Mouse (Mus musculus) kidney, postnatal 0 days (tissue): ENCODE measurements around the gene Ikzf4. TPM values are rescaled to one million over a fixed set of nuclear protein-coding genes. Genes with fewer than 3 reads are reported as not detected.
A peak's percentile ranks its signal among the peaks of the same experiment; 100 is the strongest.

ENCODE experiments used
- ATAC-seq: fragments of 200-750 bp; cut with Nextera tagmentation; replicated peaks from 2 replicates; pipeline ENCODE4 v1.8.0; 2017; ENCODE audit warnings: low read depth, moderate number of reproducible peaks, moderate TSS enrichment, moderate library complexity; ENCODE audit not compliant: low FRiP score
- DNase-seq: peaks from one replicate; pipeline ENCODE4 v3.0.0-alpha.2; 2016; ENCODE audit warnings: low spot score
- H3K27ac ChIP-seq: fragments of 300-500 bp; sonication (generic); 2 replicates; pipeline ENCODE4 v1.5.1; 2014; ENCODE audit warnings: mild to moderate bottlenecking
- H3K27me3 ChIP-seq: fragments of 300-500 bp; sonication (generic); 2 replicates; pipeline ENCODE4 v1.6.1; 2014; ENCODE audit warnings: low read length, mixed read lengths; ENCODE audit not compliant: insufficient read depth
- H3K36me3 ChIP-seq: fragments of 300-500 bp; sonication (generic); 2 replicates; pipeline ENCODE4 v1.6.1; 2014; ENCODE audit warnings: low read length, mixed read lengths; ENCODE audit not compliant: insufficient read depth
- H3K4me1 ChIP-seq: fragments of 300-500 bp; sonication (generic); replicated peaks from 2 replicates; pipeline ENCODE4 v1.6.1; 2014; ENCODE audit warnings: antibody characterized with exemption, low read length, mixed read lengths; ENCODE audit not compliant: insufficient read depth
- H3K4me2 ChIP-seq: fragments of 300-500 bp; sonication (generic); 2 replicates; pipeline ENCODE4 v1.6.1; 2014; ENCODE audit warnings: mild to moderate bottlenecking, low read length, moderate library complexity, mixed read lengths
- H3K4me3 ChIP-seq: fragments of 300-500 bp; sonication (generic); replicated peaks from 2 replicates; pipeline ENCODE4 v1.5.1; 2014; ENCODE audit warnings: low read depth, low read length
- H3K9ac ChIP-seq: fragments of 300-500 bp; sonication (generic); 2 replicates; pipeline ENCODE4 v1.6.1; 2014; ENCODE audit warnings: low read depth, low read length
- H3K9me3 ChIP-seq: fragments of 300-500 bp; sonication (generic); replicated peaks from 2 replicates; pipeline ENCODE4 v1.6.1; 2016; ENCODE audit warnings: low read length, inconsistent platforms, mixed read lengths
- CTCF ChIP-seq: IDR thresholded peaks from 2 replicates; pipeline ENCODE4 v1.5.1; 2016; ENCODE audit warnings: antibody characterized with exemption, low read depth, mild to moderate bottlenecking, moderate library complexity
- WGBS: fragments of 180-500 bp; shearing (Covaris S2); extraction: QIAGEN DNeasy Blood & Tissue Kit; methylation state at CpG from one replicate; pipeline ENCODE4 v1.1.7; 2014; 5-methylcytosine and 5-hydroxymethylcytosine counted together
- polyA plus RNA-seq: library from polyadenylated mRNA; unstranded; fragments of >200 nt; fragmentation: Nextera tagmentation; extraction: Ambion mirVana; gene quantifications from 2 replicates; pipeline ENCODE4 v1.2.1, GENCODE M21; 2015

The Ikzf4 gene
- polyA plus RNA-seq, 1 experiment from 2014 or later = 1.8 TPM

DNA sequence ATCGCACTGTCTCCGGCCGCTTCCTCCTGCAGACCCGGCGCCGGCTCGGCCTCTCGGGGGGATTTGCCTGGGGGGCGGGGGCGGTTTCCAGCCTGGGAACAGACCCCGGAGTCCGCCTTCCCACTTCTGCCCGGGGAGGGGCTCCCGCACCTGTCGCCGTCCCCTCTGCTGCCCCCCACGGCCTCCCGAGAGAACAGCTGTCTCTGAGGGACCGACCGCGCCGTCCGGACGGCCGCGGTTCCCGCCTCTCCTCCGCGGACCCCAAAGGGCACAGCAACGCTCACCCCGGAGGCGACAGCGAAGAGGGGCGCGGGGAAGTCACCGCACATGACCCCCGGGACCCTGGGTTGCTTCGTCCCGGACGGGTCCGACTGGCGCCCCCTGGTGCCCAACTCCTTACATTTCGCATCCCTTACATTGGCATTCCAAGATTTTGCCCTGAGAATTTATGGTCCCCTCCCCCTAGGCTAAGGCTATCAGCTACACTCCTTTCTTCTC, 55.5 kb downstream of the Ikzf4 start:
- WGBS = 1% methylated on average over 38 of the region's 43 CpGs
- no peaks in the 10 kb centered on the region for H3K27me3 ChIP-seq

DNA sequence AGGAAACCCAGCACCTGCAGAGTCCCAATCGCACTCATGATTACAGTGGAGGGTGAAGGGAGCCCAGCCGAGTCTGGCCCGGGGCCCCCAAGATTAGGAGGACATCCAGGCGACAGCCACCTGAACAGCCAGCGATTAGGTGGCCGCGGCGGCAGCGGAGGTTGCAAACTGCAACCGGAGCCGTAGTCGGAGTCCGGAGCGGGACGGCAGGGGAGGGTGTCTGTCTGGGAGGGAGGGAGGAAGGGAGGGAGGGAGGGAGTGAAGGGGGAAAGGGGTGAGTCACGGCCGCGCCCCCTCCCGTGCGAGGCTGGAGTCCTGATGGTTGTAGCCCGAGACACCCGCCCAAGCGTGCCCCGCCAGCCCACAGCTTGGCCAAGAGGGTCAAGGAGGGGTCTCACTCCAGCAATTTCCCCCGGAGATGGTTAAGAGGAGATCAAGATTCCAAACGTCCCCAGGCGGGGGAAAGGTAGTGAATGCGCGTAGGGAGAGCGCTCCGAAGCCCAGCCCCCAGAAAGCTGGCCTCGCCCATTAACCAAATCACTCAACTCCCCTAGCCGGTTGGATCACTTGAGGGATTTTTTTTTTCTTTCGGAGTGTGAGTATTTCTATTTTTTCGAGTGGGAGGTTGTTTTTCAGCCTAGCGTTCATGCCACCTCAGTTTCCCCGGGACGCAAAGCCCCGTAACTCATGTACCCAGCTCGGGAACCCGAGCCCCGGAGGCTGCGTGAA, 56.2 kb downstream of the Ikzf4 start, which contains the start of gene Erbb3:
Erbb3 (minus strand) TSS at position 189 of the 729 bp plus-strand sequence.
- TF ChIP-seq CTCF = no peak
- Histone ChIP-seq H3K4me3 (peak within 1 kb of the TSS; percentile 71), H3K27me3 (no peaks in the 10 kb centered on the region), H3K4me1 (0 out of 2 replicates have a peak, but pooled peaks cover 3% of the 10 kb centered on the region), H3K9me3 (no peaks in the 10 kb centered on the region), H3K27ac (peak within 1 kb of the TSS; percentile 95), H3K9ac (peak within 1 kb of the TSS; percentile 65), H3K4me2 (peak within 1 kb of the TSS; percentile 99), H3K36me3 (no peaks in the 10 kb centered on the region)
- peak; percentile 73 for ATAC-seq
- WGBS = under 1% methylated on average over 43 of the region's 43 CpGs
- peak; percentile 63 for DNase-seq

More for the DNA sequence above, 55.5 kb downstream of the Ikzf4 start:
- DNase-seq = peak; percentile 84
- no peaks in the 10 kb centered on the region for H3K9me3 ChIP-seq
- peak; percentile 82 for TF ChIP-seq CTCF
- peak overlapping the region; percentile 95 for H3K27ac ChIP-seq
- ATAC-seq = peak; percentile 37
- H3K36me3 ChIP-seq = no peaks in the 10 kb centered on the region
- H3K4me2 ChIP-seq = peak overlapping the region; percentile 99
- H3K9ac ChIP-seq = peak overlapping the region; percentile 65
- H3K4me1 ChIP-seq = 0 out of 2 replicates have a peak, but pooled peaks cover 3% of the 10 kb centered on the region
- peak overlapping the region; percentile 71 for H3K4me3 ChIP-seq

DNA sequence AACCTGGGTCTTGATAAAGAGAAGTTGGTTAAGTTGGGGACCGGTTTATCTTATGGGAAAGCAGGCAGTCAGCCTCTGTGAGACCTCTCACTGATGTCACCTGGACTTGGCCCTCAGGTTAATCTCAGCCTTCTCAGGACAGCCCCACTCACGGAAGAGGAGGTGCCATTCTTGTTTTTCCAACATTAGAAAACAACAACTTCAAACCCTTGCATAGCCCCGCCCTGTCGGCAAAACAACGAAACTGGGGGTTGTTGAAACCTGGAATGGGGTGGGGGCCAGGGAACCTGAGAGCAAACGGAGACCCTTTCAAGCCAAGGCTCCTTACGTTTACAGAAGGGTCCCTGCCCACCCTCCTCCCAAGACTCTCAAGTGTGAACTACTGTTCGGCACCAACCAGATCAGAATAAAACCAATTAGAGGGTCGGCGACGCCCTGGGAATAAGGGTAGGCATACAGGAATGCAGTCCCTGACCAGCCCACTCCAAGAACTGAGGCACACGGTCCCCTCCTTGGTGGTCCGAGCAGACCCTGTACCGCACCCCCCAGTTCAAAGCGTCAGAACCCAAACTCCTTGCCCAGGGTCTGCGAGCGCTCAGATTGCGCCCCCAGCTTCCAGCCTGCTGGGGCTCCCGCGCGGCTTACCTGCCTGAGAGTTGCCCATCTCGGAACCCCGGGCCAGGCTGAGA, 56.9 kb downstream of the Ikzf4 start:
- Histone ChIP-seq H3K4me1 (peaks cover 3% of the 10 kb centered on the region; the same call in 1 of the 2 replicates), H3K9ac (peak overlapping the region; percentile 65), H3K36me3 (no peaks in the 10 kb centered on the region), H3K4me2 (peak overlapping the region; percentile 99), H3K9me3 (no peaks in the 10 kb centered on the region), H3K27ac (peak overlapping the region; percentile 95), H3K4me3 (peak overlapping the region; percentile 71), H3K27me3 (no peaks in the 10 kb centered on the region)
- TF ChIP-seq CTCF = no peak
- 3% methylated on average over 23 of the region's 23 CpGs for WGBS
- DNase-seq (no peak), ATAC-seq (0 out of 2 replicates have a peak, but pooled peaks have one; percentile 9)

DNA sequence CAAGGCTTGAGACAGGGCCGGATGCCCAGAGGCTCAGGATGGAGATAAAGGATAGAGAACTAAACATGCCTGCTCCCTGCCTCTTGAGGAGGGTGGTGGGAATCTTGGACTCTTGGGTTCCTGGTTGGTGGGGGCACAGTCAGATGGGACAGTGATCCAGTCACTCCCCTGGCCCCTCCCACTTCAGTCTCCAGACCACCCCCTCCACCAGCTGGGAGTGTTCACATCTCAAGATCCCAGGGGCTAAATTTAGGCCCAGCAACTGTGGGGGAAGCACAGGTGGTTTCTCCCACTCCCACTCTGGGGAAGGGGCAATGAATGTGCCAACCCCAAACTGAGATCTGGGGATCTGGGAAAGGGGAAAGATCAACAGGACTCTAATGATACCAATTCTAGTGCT, 57.7 kb downstream of the Ikzf4 start:
- Histone ChIP-seq H3K4me3 (peak overlapping the region; percentile 71; the same call in 1 of the 2 replicates), H3K4me2 (peak overlapping the region; percentile 99), H3K4me1 (peaks cover 3% of the 10 kb centered on the region; the same call in 1 of the 2 replicates), H3K27me3 (no peaks in the 10 kb centered on the region), H3K27ac (peak overlapping the region; percentile 95), H3K9me3 (no peaks in the 10 kb centered on the region), H3K9ac (no peak overlapping the region), H3K36me3 (no peaks in the 10 kb centered on the region)
- WGBS = 71% methylated on average over 1 of the region's 1 CpGs
- no peak for ATAC-seq
- DNase-seq = no peak
- no peak for TF ChIP-seq CTCF

DNA sequence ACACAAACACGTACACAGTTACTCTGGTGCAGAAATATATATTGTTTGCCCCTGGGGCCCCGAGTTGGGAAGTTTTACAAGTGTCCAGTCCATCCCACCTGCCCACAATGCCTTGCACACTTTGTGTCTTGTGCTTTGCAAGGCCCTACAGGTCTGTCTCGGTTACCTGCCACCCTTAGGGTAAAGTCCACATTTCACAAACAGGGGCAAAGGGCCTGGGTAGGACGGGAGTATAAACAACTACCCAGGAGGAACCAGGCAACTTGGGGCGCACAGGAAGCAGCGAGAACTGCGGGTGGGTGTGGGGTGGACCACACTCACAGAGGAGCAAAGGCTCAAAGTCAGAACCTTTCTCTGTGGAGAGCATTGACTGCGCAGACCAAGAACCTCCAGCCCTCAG, 58.1 kb downstream of the Ikzf4 start:
- Histone ChIP-seq H3K4me2 (peak overlapping the region; percentile 99), H3K36me3 (no peaks in the 10 kb centered on the region), H3K27me3 (no peaks in the 10 kb centered on the region), H3K4me1 (peaks cover 3% of the 10 kb centered on the region; the same call in 1 of the 2 replicates), H3K9ac (no peak overlapping the region), H3K27ac (peak overlapping the region; percentile 95), H3K9me3 (no peaks in the 10 kb centered on the region), H3K4me3 (no peak overlapping the region; the same call in 1 of the 2 replicates)
- DNase-seq = no peak
- no peak for TF ChIP-seq CTCF
- peak; percentile 31 for ATAC-seq
- 49% methylated on average over 8 of the region's 8 CpGs for WGBS

DNA sequence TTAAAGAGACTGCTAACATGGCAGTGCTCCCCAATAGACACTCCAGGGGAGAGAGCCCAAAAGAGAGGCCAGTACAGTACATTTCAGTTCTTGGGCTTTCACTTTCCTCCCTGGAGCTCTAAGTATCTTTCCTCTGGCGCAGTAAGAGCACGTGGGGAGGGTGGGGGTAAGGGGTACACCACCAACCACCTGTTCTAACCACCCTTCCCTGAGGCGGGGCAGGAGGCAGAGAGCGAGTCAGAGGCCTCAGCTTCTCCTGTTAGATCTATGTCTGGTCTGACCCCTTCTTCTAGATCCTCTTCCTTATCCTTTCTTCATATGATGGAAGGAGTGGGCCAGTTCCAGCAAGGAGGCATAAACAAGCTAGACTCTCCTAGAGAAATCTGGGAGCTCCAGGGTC, 58.7 kb downstream of the Ikzf4 start:
- ATAC-seq (no peak), DNase-seq (no peak)
- no peak for TF ChIP-seq CTCF
- Histone ChIP-seq H3K27me3 (no peaks in the 10 kb centered on the region), H3K4me3 (no peak overlapping the region), H3K36me3 (no peaks in the 10 kb centered on the region), H3K4me1 (peaks cover 3% of the 10 kb centered on the region; the same call in 1 of the 2 replicates), H3K4me2 (no peak overlapping the region), H3K9me3 (no peaks in the 10 kb centered on the region), H3K9ac (peak overlapping the region; percentile 27; the same call in 1 of the 2 replicates), H3K27ac (no peak overlapping the region)
- WGBS = 63% methylated on average over 4 of the region's 4 CpGs
